22 mouse cellular contexts compared by ENCODE assay signal in genomic region chr10:104367219-104367618, GRCm38 (mm10).
DNase-seq lines count a peak whose midpoint lies in the region; ATAC-seq and TF ChIP-seq lines count a peak whose summit lies in the region.
"Had no signal": no experiment of that assay in that cellular context is flagged by ENCODE, and none has a peak within 500 bp of the region (broad histone marks: within the 10 kb centered on the region; RNA-seq: fewer than 3 reads in every experiment).

No protein-coding gene starts in this region.

- DNase-seq in forebrain, embryonic 10.5 days (ENCODE audit: extremely low spot score, low spot score), result no peak
- DNase-seq in layer of hippocampus, postnatal 36 days, result peak; percentile 3 to 4
- no peak for DNase-seq in layer of hippocampus, adult 9-10 months (ENCODE audit: low spot score)
- peak; percentile 57 for DNase-seq in brain, embryonic 14.5 days (ENCODE audit: low read depth)
- DNase-seq: adrenal gland, adult 8-10 months; adrenal gland, postnatal 25 days; cerebellum, adult 18-20 months; cerebellum, adult 9-10 months; cerebellum, postnatal 14 days; gastrocnemius, postnatal 25 days; heart, adult 18-20 months; heart, postnatal 14 days; heart, postnatal 4 days had no signal

- H3K9ac ChIP-seq in forebrain, embryonic 15.5 days (replicated peaks), result no peak overlapping the region
- no peak overlapping the region for H3K9ac ChIP-seq in forebrain, embryonic 16.5 days (replicated peaks; ENCODE audit: low read depth, low read length)
- no peak overlapping the region for H3K9ac ChIP-seq in heart, embryonic 11.5 days (ENCODE audit: low read depth, low read length)
- H3K9ac ChIP-seq: heart, embryonic 13.5 days; hindbrain, embryonic 14.5 days had no signal

- no peak overlapping the region for H3K4me3 ChIP-seq in forebrain, embryonic 15.5 days
- no peak overlapping the region for H3K4me3 ChIP-seq in forebrain, embryonic 10.5 days
- no peak overlapping the region for H3K4me3 ChIP-seq in forebrain, embryonic 16.5 days (replicated peaks; ENCODE audit: low read length)
- no peak overlapping the region for H3K4me3 ChIP-seq in heart, embryonic 11.5 days (ENCODE audit: low read depth, low read length)
- H3K4me3 ChIP-seq: heart, embryonic 13.5 days had no signal

- no peak for TF ChIP-seq POLR2A in brain, embryonic 14.5 days (IDR thresholded peaks at IDR 0.05; ENCODE audit: borderline replicate concordance, extremely low read depth, insufficient read depth, insufficient read length, poor library complexity, severe bottlenecking)

- no peaks in the 10 kb centered on the region for H3K36me3 ChIP-seq in forebrain, embryonic 15.5 days
- H3K36me3 ChIP-seq in forebrain, embryonic 10.5 days (replicated peaks), result no peaks in the 10 kb centered on the region
- no peaks in the 10 kb centered on the region for H3K36me3 ChIP-seq in forebrain, embryonic 16.5 days (ENCODE audit: control insufficient read depth, insufficient read depth)
- H3K36me3 ChIP-seq in heart, embryonic 11.5 days (ENCODE audit: control insufficient read depth, insufficient read depth, low read length), result no peaks in the 10 kb centered on the region
- H3K36me3 ChIP-seq: heart, embryonic 13.5 days had no signal

- H3K4me1 ChIP-seq in forebrain, embryonic 15.5 days, result no peaks in the 10 kb centered on the region
- H3K4me1 ChIP-seq in forebrain, embryonic 10.5 days, result no peaks in the 10 kb centered on the region
- no peaks in the 10 kb centered on the region for H3K4me1 ChIP-seq in forebrain, embryonic 16.5 days (replicated peaks; ENCODE audit: control insufficient read depth, insufficient read depth, low read length)
- H3K4me1 ChIP-seq in heart, embryonic 11.5 days (ENCODE audit: control insufficient read depth, insufficient read depth, low read length), result no peaks in the 10 kb centered on the region
- H3K4me1 ChIP-seq: heart, embryonic 13.5 days had no signal

- 78% methylated on average over 2 of the region's 2 CpGs for WGBS in forebrain, embryonic 15.5 days
- 97% methylated on average over 2 of the region's 2 CpGs for WGBS in forebrain, embryonic 10.5 days
- 67% methylated on average over 2 of the region's 2 CpGs for WGBS in forebrain, embryonic 16.5 days
- WGBS in heart, embryonic 11.5 days (ENCODE audit: insufficient replicate concordance), result 81% methylated on average over 2 of the region's 2 CpGs

- H3K27me3 ChIP-seq in forebrain, embryonic 15.5 days, result no peaks in the 10 kb centered on the region
- H3K27me3 ChIP-seq in forebrain, embryonic 10.5 days (ENCODE audit: poor library complexity, severe bottlenecking), result no peaks in the 10 kb centered on the region
- H3K27me3 ChIP-seq in forebrain, embryonic 16.5 days (replicated peaks; ENCODE audit: control insufficient read depth, insufficient read depth, low read length), result no peaks in the 10 kb centered on the region
- no peaks in the 10 kb centered on the region for H3K27me3 ChIP-seq in heart, embryonic 11.5 days (ENCODE audit: control insufficient read depth, insufficient read depth, low read length)
- H3K27me3 ChIP-seq: heart, embryonic 13.5 days had no signal

- peak; percentile 73; the same call in 1 of the 2 replicates for ATAC-seq in forebrain, embryonic 15.5 days (replicated peaks)
- ATAC-seq in forebrain, embryonic 16.5 days, result peak; percentile 89
- ATAC-seq in heart, embryonic 11.5 days (replicated peaks; ENCODE audit: insufficient number of reproducible peaks, low FRiP score, low TSS enrichment), result no peak
- ATAC-seq: CD4-positive, CD25-positive, alpha-beta regulatory T cell, adult 4 months; hindbrain, postnatal 0 days; inflammation-experienced regulatory T-cells, adult 6 months; intestine, embryonic 16.5 days had no signal

- H3K9me3 ChIP-seq in forebrain, embryonic 15.5 days, result no peaks in the 10 kb centered on the region
- no peaks in the 10 kb centered on the region for H3K9me3 ChIP-seq in forebrain, embryonic 10.5 days
- H3K9me3 ChIP-seq in forebrain, embryonic 16.5 days (ENCODE audit: control insufficient read depth, low read length), result no peaks in the 10 kb centered on the region
- no peaks in the 10 kb centered on the region for H3K9me3 ChIP-seq in heart, embryonic 11.5 days (replicated peaks; ENCODE audit: control insufficient read depth, low read length)
- H3K9me3 ChIP-seq: heart, embryonic 13.5 days had no signal

- no peak overlapping the region for H3K27ac ChIP-seq in forebrain, embryonic 15.5 days (replicated peaks)
- H3K27ac ChIP-seq in forebrain, embryonic 10.5 days, result no peak overlapping the region
- no peak overlapping the region for H3K27ac ChIP-seq in forebrain, embryonic 16.5 days (ENCODE audit: low read length)
- no peak overlapping the region for H3K27ac ChIP-seq in heart, embryonic 11.5 days (ENCODE audit: low read depth, low read length)
- H3K27ac ChIP-seq: heart, embryonic 13.5 days; hindbrain, embryonic 14.5 days; hindbrain, postnatal 0 days had no signal

- TF ChIP-seq CTCF in brain, embryonic 14.5 days (IDR thresholded peaks at IDR 0.05; ENCODE audit: borderline replicate concordance, extremely low read depth, insufficient read depth, insufficient read length), result no peak

- no peak overlapping the region for H3K4me2 ChIP-seq in forebrain, embryonic 15.5 days (replicated peaks)
- H3K4me2 ChIP-seq in forebrain, embryonic 16.5 days (ENCODE audit: low read length), result no peak overlapping the region
- H3K4me2 ChIP-seq in heart, embryonic 11.5 days, result no peak overlapping the region
- H3K4me2 ChIP-seq: heart, embryonic 13.5 days; hindbrain, embryonic 14.5 days had no signal

Comparison
In these comparisons a context has a peak if more than half of its experiments do, and no peak if none do; other contexts are left out.
1. DNase-seq: peak in layer of hippocampus, postnatal 36 days (2 of 2) and brain, embryonic 14.5 days (single experiment); none in forebrain, embryonic 10.5 days (single experiment) and layer of hippocampus, adult 9-10 months (single experiment).